Mouse (Mus musculus) effector memory CD4-positive, alpha-beta T cell, adult 5 months (primary cell): ENCODE results near the gene Kif2a. TPM values are rescaled to one million over a fixed set of nuclear protein-coding genes. Genes with fewer than 3 reads are reported as not detected.

ENCODE experiments used
- polyA plus RNA-seq: library from polyadenylated mRNA; unstranded; fragments of 100-300 nt; shearing (Covaris generic); gene quantifications from one replicate; pipeline ENCODE4 v1.2.1, GENCODE M21; 2017

Kif2a gene
- 9.4 TPM for polyA plus RNA-seq

DNA sequence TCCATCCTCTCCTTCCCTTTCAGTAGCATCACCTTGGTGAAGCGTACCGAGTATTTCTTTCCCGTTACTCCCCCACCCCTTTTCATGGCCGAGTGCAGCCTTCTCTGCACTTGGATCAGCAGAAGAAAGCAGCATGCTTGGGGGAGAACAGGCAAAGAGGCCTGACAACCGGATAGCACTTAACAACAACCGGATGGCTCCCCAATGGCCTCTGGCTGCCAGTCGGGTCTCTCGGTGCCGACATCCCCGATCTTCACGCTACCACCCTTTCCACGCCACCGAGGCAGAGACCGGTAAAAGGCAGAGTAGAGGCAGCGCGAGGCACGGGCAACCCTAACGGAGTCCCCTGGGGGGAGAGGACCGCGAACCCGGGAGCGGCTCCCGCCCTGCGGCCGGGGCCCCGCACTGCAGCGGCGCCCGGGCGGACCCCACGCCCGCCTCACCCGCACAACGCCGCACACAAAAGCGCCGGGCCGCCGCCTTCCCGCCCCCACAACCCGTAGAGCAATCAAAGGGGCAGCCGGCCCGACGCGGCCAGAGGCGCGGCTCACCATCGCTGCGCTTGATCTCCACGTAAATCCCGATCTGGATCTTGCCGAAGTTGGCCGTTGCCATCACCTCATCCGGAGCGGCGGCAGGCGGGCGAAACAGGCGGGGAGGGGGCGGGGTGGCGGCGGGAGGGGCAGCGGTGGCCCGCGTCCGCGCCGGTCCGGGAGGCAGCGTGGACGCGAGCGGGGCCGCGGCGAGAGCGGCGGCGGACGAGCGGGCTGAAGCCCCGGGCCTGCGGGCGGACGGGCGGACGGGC lies at the start of gene Kif2a:
Gene Kif2a (minus strand): TSS at position 666 of the 805 bp plus-strand sequence.

DNA sequence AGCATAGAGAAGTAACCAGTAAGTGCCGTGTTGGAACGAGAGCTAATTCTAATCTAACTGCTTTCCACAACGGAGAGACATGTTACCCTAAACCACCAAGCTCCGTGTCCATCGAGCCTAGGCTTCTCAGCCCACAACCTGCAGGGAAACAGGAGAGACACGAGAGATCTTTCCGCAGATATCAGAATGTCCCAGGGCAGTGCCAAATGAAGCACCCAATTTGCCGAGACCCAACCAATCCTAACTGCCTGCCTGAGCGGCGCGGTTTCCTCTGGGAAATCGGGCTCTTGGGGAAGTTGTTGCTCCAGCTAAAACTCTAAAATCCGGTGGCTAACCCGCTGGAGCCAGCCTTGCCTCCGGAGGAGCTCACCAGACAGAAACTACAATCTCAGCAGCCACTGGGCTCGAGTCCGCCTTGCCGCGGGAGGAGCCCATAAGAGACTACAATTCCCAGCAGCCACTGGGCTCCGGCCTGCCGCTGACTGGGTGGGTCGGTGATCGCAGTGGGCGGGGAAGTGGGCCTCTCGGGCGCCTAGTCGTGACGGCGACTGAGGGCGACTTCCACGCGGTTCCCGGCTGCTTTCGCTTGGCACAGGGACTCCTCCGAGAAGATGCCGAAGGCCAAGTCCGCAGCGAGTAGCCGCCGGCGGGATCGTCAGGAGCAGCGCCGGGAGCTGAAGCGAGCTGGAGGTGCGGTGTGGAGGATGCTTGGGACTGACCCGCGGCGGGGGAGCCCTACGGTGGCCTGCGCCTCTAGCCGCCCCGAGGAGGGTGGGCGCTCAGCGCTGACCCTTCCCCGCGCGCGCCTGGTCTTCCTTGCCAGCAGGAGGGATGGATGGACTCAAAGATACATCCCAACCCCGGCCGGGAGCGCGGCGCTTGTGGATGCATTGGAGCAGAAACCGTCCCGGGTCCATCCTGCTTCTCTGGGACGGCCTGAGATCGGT lies 75.1 kb downstream of the Kif2a start, which contains the start of gene Dimt1:
Gene Dimt1 (plus strand): TSS at position 534 of the 947 bp plus-strand sequence.

DNA sequence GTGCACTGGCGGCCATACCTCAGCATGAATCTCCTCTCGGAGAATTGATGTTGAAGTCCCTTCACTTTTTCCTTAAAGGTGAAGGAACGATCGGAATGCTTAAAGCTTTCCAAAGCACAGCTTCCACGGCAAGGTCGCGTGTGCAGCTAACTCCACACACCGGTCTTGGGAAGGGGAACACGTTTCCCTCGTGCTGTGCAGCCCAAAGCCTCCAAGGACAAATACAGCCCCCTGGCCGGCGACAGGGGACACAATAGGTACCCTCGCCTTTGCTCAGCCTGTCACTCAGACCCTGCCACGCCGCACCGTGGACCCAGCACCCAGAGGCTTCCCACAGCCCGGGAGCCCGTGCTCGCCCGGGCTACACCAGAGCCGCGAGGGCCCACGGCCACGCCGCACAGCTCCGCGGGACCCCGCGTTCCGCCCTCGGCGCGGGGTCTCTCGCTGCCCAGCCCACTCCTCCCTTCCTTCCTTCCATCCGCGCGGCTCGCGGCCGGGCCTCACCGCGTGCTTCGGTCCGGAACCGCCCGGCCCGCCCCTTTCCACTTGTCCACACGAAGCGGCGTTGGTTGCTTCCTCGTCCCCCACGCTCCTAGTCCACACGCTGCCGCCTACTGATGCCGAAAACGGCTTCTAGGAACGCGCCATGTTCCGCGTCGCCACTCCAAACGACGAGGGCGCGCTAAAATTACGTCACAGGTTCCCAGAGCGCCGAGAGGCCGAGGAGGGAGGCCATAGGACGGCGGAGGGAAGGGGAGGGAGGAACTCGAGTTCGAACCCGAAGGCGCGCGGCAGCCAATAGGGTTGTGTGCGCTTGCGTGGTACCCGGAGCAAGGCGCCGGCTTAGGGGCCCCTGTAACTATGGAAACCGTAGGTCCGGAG lies 85.4 kb downstream of the Kif2a start, which contains the start of gene Ipo11:
Gene Ipo11 (minus strand): TSS at position 703 of the 882 bp plus-strand sequence.

Other genes starting within 250 kb of the Kif2a start
- gene Ipo11, start 85.2 kb downstream of the Kif2a start, polyA plus RNA-seq, result 21.6 TPM
- 25.8 TPM for gene Dimt1, start 75.0 kb downstream of the Kif2a start, polyA plus RNA-seq